Mouse (Mus musculus) hindbrain, embryonic 14.5 days (tissue): ENCODE data around the gene Scnm1. TPM values are rescaled to one million over a fixed set of nuclear protein-coding genes. Genes with fewer than 3 reads are reported as not detected.

ENCODE experiments used
- ATAC-seq: fragments of 200-750 bp; cut with Nextera tagmentation; 2 replicates; pipeline ENCODE4 v1.8.0; 2017; ENCODE audit warnings: moderate number of reproducible peaks, mild to moderate bottlenecking, moderate TSS enrichment, moderate library complexity; ENCODE audit not compliant: low FRiP score
- DNase-seq: peaks from one replicate; pipeline ENCODE4 v3.0.0-alpha.2; 2015; ENCODE audit warnings: low spot score
- H3K27ac ChIP-seq: fragments of 300-500 bp; sonication (generic); 2 replicates; pipeline ENCODE4 v1.5.1; 2014; ENCODE audit warnings: mild to moderate bottlenecking, moderate library complexity
- H3K27me3 ChIP-seq: fragments of 300-500 bp; sonication (generic); 2 replicates; pipeline ENCODE4 v1.6.1; 2014; ENCODE audit warnings: mild to moderate bottlenecking, low read length, mixed read lengths; ENCODE audit not compliant: control insufficient read depth, insufficient read depth
- H3K36me3 ChIP-seq: fragments of 300-500 bp; sonication (generic); replicated peaks from 2 replicates; pipeline ENCODE4 v1.6.1; 2014; ENCODE audit not compliant: control insufficient read depth, insufficient read depth
- H3K4me1 ChIP-seq: fragments of 300-500 bp; sonication (generic); replicated peaks from 2 replicates; pipeline ENCODE4 v1.6.1; 2014; ENCODE audit warnings: antibody characterized with exemption, low read length, mixed read lengths; ENCODE audit not compliant: control insufficient read depth, insufficient read depth
- H3K4me2 ChIP-seq: fragments of 300-500 bp; sonication (generic); replicated peaks from 2 replicates; pipeline ENCODE4 v1.6.1; 2014; ENCODE audit warnings: mild to moderate bottlenecking, moderate library complexity
- H3K4me3 ChIP-seq: fragments of 300-500 bp; sonication (generic); replicated peaks from 2 replicates; pipeline ENCODE4 v1.5.1; 2014; ENCODE audit warnings: mild to moderate bottlenecking, low read length
- H3K9ac ChIP-seq: fragments of 300-500 bp; sonication (generic); 2 replicates; pipeline ENCODE4 v1.6.1; 2014
- H3K9me3 ChIP-seq: fragments of 300-500 bp; sonication (generic); 2 replicates; pipeline ENCODE4 v1.6.1; 2016; ENCODE audit warnings: low read length; ENCODE audit not compliant: control insufficient read depth
- WGBS: fragments of 180-500 bp; shearing (Covaris S2); extraction: QIAGEN DNeasy Blood & Tissue Kit; methylation state at CpG from one replicate; pipeline ENCODE4 v1.1.7; 2014; 5-methylcytosine and 5-hydroxymethylcytosine counted together
- microRNA-seq: library from miRNA; unstranded; fragments of <30 nt; microRNA quantifications from one replicate; pipeline ENCODE4, GENCODE M21; 2016
- polyA plus RNA-seq: library from polyadenylated mRNA; unstranded; fragments of >200 nt; fragmentation: Nextera tagmentation; extraction: Ambion mirVana; gene quantifications from 2 replicates; pipeline ENCODE4 v1.2.1, GENCODE M21; 2014

Gene Scnm1
- polyA plus RNA-seq, 1 experiment from 2014 or later = 82.4 TPM

GRCm38 (mm10) chr3:95105586-95106337, 28.0 kb downstream of the Scnm1 start:
- under 1% methylated on average over 16 of the region's 16 CpGs for WGBS
- ATAC-seq (no peak), DNase-seq (no peak)
- Histone ChIP-seq H3K4me2 (peak overlapping the region; percentile 73), H3K4me1 (peaks cover 19% of the 10 kb centered on the region), H3K4me3 (peak overlapping the region; percentile 83), H3K9me3 (no peaks in the 10 kb centered on the region), H3K36me3 (peaks cover 3% of the 10 kb centered on the region; the same call in 1 of the 2 replicates), H3K9ac (peak overlapping the region; percentile 90), H3K27me3 (no peaks in the 10 kb centered on the region), H3K27ac (peak overlapping the region; percentile 84)

- WGBS = 68% methylated on average over 4 of the region's 4 CpGs
- Histone ChIP-seq H3K4me1 (peaks cover 21% of the 10 kb centered on the region), H3K27me3 (no peaks in the 10 kb centered on the region), H3K4me2 (peak overlapping the region; percentile 73), H3K27ac (no peak overlapping the region), H3K4me3 (peak overlapping the region; percentile 83), H3K36me3 (peaks cover 3% of the 10 kb centered on the region; the same call in 1 of the 2 replicates), H3K9me3 (no peaks in the 10 kb centered on the region), H3K9ac (peak overlapping the region; percentile 90)
- no peak for ATAC-seq
- DNase-seq = no peak
Measured at GRCm38 (mm10) chr3:95105121-95105520, 28.7 kb downstream of the Scnm1 start.

- H3K4me1 ChIP-seq = peaks cover 21% of the 10 kb centered on the region
- 51% methylated on average over 2 of the region's 2 CpGs for WGBS
- DNase-seq = no peak
- H3K36me3 ChIP-seq = peaks cover 17% of the 10 kb centered on the region
- H3K27ac ChIP-seq = no peak overlapping the region
- no peak for ATAC-seq
- no peaks in the 10 kb centered on the region for H3K27me3 ChIP-seq
- no peak overlapping the region for H3K9ac ChIP-seq
- no peak overlapping the region for H3K4me3 ChIP-seq
- no peaks in the 10 kb centered on the region for H3K9me3 ChIP-seq
- H3K4me2 ChIP-seq = no peak overlapping the region
Measured at GRCm38 (mm10) chr3:95100854-95101253, 33.0 kb downstream of the Scnm1 start.

GRCm38 (mm10) chr3:95088071-95088470, 45.7 kb downstream of the Scnm1 start:
- ATAC-seq (no peak), DNase-seq (no peak)
- Histone ChIP-seq H3K36me3 (no peaks in the 10 kb centered on the region), H3K9me3 (no peaks in the 10 kb centered on the region), H3K4me3 (no peak overlapping the region), H3K27ac (no peak overlapping the region), H3K4me2 (no peak overlapping the region), H3K4me1 (no peaks in the 10 kb centered on the region), H3K27me3 (no peaks in the 10 kb centered on the region), H3K9ac (no peak overlapping the region)
- WGBS = 97% methylated on average over 1 of the region's 1 CpGs

Small RNA genes lying within 50 kb of the gene (microRNA-seq; reads per million reads assigned to microRNA genes)
- gene Mir8099-1 = not detected

Other genes starting within 250 kb of the Scnm1 start
- 380 and 393 TPM in 2 replicates for gene Psmb4, start 247.1 kb downstream of the Scnm1 start, polyA plus RNA-seq
- 9.9 and 12.9 TPM in 2 replicates for gene Selenbp1, start 201.0 kb downstream of the Scnm1 start, polyA plus RNA-seq
- gene Rfx5, start 179.9 kb downstream of the Scnm1 start, polyA plus RNA-seq = 7.4 and 8.9 TPM in 2 replicates
- 25.0 and 28.4 TPM in 2 replicates for gene Pi4kb, start 159.3 kb downstream of the Scnm1 start, polyA plus RNA-seq
- 19.6 and 21.2 TPM in 2 replicates for gene Zfp687, start 118.6 kb downstream of the Scnm1 start, polyA plus RNA-seq
- gene Psmd4, start 91.4 kb downstream of the Scnm1 start, polyA plus RNA-seq = 238 and 248 TPM in 2 replicates
- gene Pip5k1a, start 27.1 kb downstream of the Scnm1 start, polyA plus RNA-seq = 9.9 and 12.7 TPM in 2 replicates
- gene Vps72, start 23.0 kb downstream of the Scnm1 start, polyA plus RNA-seq = 148 and 150 TPM in 2 replicates
- gene Tmod4, start 9.5 kb downstream of the Scnm1 start, polyA plus RNA-seq = 0.61 and 1.7 TPM in 2 replicates
- gene Lysmd1, start 77 bp upstream of the Scnm1 start, polyA plus RNA-seq = 34.0 and 35.7 TPM in 2 replicates
- 2.3 and 2.7 TPM in 2 replicates for gene Tnfaip8l2, start 8.3 kb upstream of the Scnm1 start, polyA plus RNA-seq
- 35.8 and 36.5 TPM in 2 replicates for gene Sema6c, start 26.4 kb upstream of the Scnm1 start, polyA plus RNA-seq
- 3.0 and 3.9 TPM in 2 replicates for gene Gabpb2, start 83.9 kb upstream of the Scnm1 start, polyA plus RNA-seq
- gene Cdc42se1, start 94.7 kb upstream of the Scnm1 start, polyA plus RNA-seq = 65.0 and 70.1 TPM in 2 replicates
- gene Mllt11, start 98.2 kb upstream of the Scnm1 start, polyA plus RNA-seq = 560 and 570 TPM in 2 replicates
- 0.16 TPM in 1 of 2 replicates, not detected in the other for gene Gm128, start 107.6 kb upstream of the Scnm1 start, polyA plus RNA-seq
- gene Bnipl, start 117.2 kb upstream of the Scnm1 start, polyA plus RNA-seq = 0.27 TPM in 1 of 2 replicates, not detected in the other
- 37.8 and 38.9 TPM in 2 replicates for gene Mindy1, start 147.3 kb upstream of the Scnm1 start, polyA plus RNA-seq
- gene Prune1, start 148.1 kb upstream of the Scnm1 start, polyA plus RNA-seq = 63.8 and 66.0 TPM in 2 replicates
- gene Anxa9, start 173.2 kb upstream of the Scnm1 start, polyA plus RNA-seq = 0.24 and 0.52 TPM in 2 replicates
- gene Cers2, start 180.8 kb upstream of the Scnm1 start, polyA plus RNA-seq = 81.8 and 88.3 TPM in 2 replicates
- 47.6 and 54.2 TPM in 2 replicates for gene Setdb1, start 223.2 kb upstream of the Scnm1 start, polyA plus RNA-seq